Mouse (Mus musculus) myocyte (in vitro differentiated cells): ENCODE results near the gene Gm43518. TPM values are rescaled to one million over a fixed set of nuclear protein-coding genes. Genes with fewer than 3 reads are reported as not detected.

ENCODE experiments used
- H3K27me3 ChIP-seq: one replicate; pipeline ENCODE4 v1.6.1; 2011; ENCODE audit not compliant: control insufficient read depth, insufficient read depth, insufficient read length
- H3K36me3 ChIP-seq: one replicate; pipeline ENCODE4 v1.6.1; 2011; ENCODE audit not compliant: control insufficient read depth, insufficient read depth
- H3K4me2 ChIP-seq: one replicate; pipeline ENCODE4 v1.6.1; 2011; ENCODE audit warnings: low read depth, control low read depth
- H3K4me3 ChIP-seq: one replicate; pipeline ENCODE4 v1.5.1; 2011; ENCODE audit warnings: mild to moderate bottlenecking, control low read depth, moderate library complexity
- H3K79me2 ChIP-seq: one replicate; pipeline ENCODE4 v1.6.1; 2011; ENCODE audit not compliant: control insufficient read depth, insufficient read depth
- H3ac ChIP-seq: one replicate; pipeline ENCODE4 v1.6.1; 2011; ENCODE audit not compliant: control insufficient read depth, insufficient read length
- CEBPB ChIP-seq: IDR thresholded peaks from 2 replicates; pipeline ENCODE4 v1.6.1; 2011; ENCODE audit warnings: mild to moderate bottlenecking, moderate library complexity; ENCODE audit not compliant: poor library complexity, insufficient read depth, severe bottlenecking
- E2F4 ChIP-seq: IDR thresholded peaks from one replicate; pipeline ENCODE4 v1.6.1; 2011; ENCODE audit warnings: mild to moderate bottlenecking, control low read depth, moderate library complexity; ENCODE audit not compliant: insufficient read depth
- MAX ChIP-seq: IDR thresholded peaks from one replicate; pipeline ENCODE4 v1.6.1; 2011; ENCODE audit warnings: low read depth, mild to moderate bottlenecking, control low read depth
- MYOD1 ChIP-seq, 3 experiments: IDR thresholded peaks; one replicate each; pipeline ENCODE4 v1.6.1; 2011; ENCODE audit warnings: control low read depth in 2 of 3, low read depth in 2 of 3, mild to moderate bottlenecking in 2 of 3, moderate library complexity in 1 of 3; ENCODE audit not compliant: insufficient read length in 2 of 3, control insufficient read depth in 1 of 3
- MYOG ChIP-seq, 3 experiments: IDR thresholded peaks; one replicate each; pipeline ENCODE4 v1.6.1; 2011; ENCODE audit warnings: control low read depth in 2 of 3, low read depth in 2 of 3, mild to moderate bottlenecking in 2 of 3; ENCODE audit not compliant: insufficient read length in 2 of 3, control insufficient read depth in 1 of 3, insufficient read depth in 1 of 3
- POLR2A ChIP-seq: IDR thresholded peaks from one replicate; pipeline ENCODE4 v1.6.1; 2011; ENCODE audit warnings: low read depth, mild to moderate bottlenecking, control low read depth, moderate library complexity; ENCODE audit not compliant: insufficient read length
- POLR2AphosphoS2 ChIP-seq: IDR thresholded peaks from one replicate; pipeline ENCODE4 v1.6.1; 2011; ENCODE audit warnings: low read depth, control low read depth; ENCODE audit not compliant: insufficient read length
- REST ChIP-seq: IDR thresholded peaks from one replicate; pipeline ENCODE4 v1.6.1; 2011; ENCODE audit warnings: mild to moderate bottlenecking, control low read depth, moderate library complexity; ENCODE audit not compliant: insufficient read depth, insufficient read length
- SRF ChIP-seq: IDR thresholded peaks from one replicate; pipeline ENCODE4 v1.6.1; 2011; ENCODE audit warnings: low read depth; ENCODE audit not compliant: control insufficient read depth, insufficient read length
- TCF12 ChIP-seq: IDR thresholded peaks from one replicate; pipeline ENCODE4 v1.6.1; 2011; ENCODE audit warnings: mild to moderate bottlenecking, control low read depth; ENCODE audit not compliant: poor library complexity, insufficient read depth, severe bottlenecking
- TCF3 ChIP-seq: IDR thresholded peaks from one replicate; pipeline ENCODE4 v1.6.1; 2011; ENCODE audit warnings: low read depth, control low read depth; ENCODE audit not compliant: insufficient read length
- USF1 ChIP-seq: IDR thresholded peaks from one replicate; pipeline ENCODE4 v1.6.1; 2011; ENCODE audit warnings: low read depth, mild to moderate bottlenecking, control low read depth, moderate library complexity
- polyA plus RNA-seq: library from polyadenylated mRNA; unstranded; fragments of >200 nt; fragmentation: generic; extraction: Trizol; gene quantifications from one replicate; pipeline ENCODE4 v1.2.1, GENCODE M21; 2012; ENCODE audit warnings: missing spikeins

The Gm43518 gene
- polyA plus RNA-seq, 1 experiment, result not detected

DNA sequence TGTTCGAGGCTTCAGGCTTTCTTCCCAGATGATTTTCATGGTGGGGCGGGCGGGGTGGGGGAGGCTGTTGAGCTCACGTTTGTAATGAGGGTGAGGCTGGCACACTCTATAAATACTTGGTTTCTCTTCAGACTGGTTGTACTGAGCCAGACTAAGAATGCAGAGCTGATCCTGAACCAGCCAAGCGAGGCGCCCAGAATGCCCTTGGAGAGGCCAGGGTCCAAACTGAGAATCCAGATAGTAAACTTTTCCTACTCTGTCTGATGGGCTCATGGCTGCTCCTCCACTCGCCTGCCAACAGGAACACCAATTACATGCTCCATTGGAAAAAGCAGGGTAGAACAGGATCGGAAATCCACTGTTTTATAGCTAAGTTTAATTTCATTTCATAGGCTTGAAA, 42.0 kb downstream of the Gm43518 start:
- no peak overlapping the region for H3K4me2 ChIP-seq
- no peaks in the 10 kb centered on the region for H3K27me3 ChIP-seq
- no peak overlapping the region for H3K4me3 ChIP-seq
- no peak for TF ChIP-seq POLR2A
- TF ChIP-seq USF1, result no peak
- TF ChIP-seq CEBPB, result no peak
- TF ChIP-seq TCF3, result no peak
- no peak for TF ChIP-seq TCF12
- no peak for TF ChIP-seq REST
- TF ChIP-seq MYOG (IDR thresholded peaks at IDR 0.05; ENCODE audit: control insufficient read depth in 1 of 3, insufficient read depth in 1 of 3, insufficient read length in 2 of 3, low read depth in 2 of 3), result no peak
- TF ChIP-seq E2F4, result no peak
- TF ChIP-seq MAX, result no peak
- H3K79me2 ChIP-seq, result no peaks in the 10 kb centered on the region
- H3K36me3 ChIP-seq, result no peaks in the 10 kb centered on the region
- H3ac ChIP-seq, result no peak overlapping the region

DNA sequence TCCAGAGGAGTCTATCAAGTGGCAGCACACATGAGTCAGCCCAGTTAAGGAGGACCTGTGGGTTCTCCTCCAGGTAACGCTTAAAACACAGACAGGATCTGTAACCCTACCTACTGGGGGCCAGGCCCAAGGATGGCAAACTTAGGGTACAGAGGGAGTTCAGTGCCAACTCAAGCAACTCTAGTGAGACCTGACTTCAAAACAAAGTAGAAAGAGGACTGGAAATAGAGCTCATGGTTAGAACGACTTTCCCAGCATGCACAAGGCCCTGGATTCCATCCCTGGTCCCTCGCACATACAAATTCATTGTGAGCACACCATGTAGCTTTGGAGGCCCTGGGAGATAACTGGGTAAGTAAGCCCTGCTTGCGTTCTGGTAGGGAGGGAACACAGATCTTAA, 43.4 kb downstream of the Gm43518 start:
- H3ac ChIP-seq, result no peak overlapping the region
- H3K36me3 ChIP-seq, result no peaks in the 10 kb centered on the region
- no peak overlapping the region for H3K4me3 ChIP-seq
- TF ChIP-seq MYOG (IDR thresholded peaks at IDR 0.05; ENCODE audit: control insufficient read depth in 1 of 3, insufficient read depth in 1 of 3, insufficient read length in 2 of 3, low read depth in 2 of 3), result no peak
- TF ChIP-seq E2F4, result no peak
- TF ChIP-seq MAX, result no peak
- TF ChIP-seq POLR2AphosphoS2, result no peak
- TF ChIP-seq TCF3, result no peak
- no peak for TF ChIP-seq MYOD1 (IDR thresholded peaks at IDR 0.05; ENCODE audit: control insufficient read depth in 1 of 3, insufficient read length in 2 of 3, low read depth in 2 of 3)
- TF ChIP-seq REST, result no peak
- no peak for TF ChIP-seq CEBPB
- TF ChIP-seq POLR2A, result no peak
- no peak for TF ChIP-seq USF1
- no peak for TF ChIP-seq SRF
- no peak overlapping the region for H3K4me2 ChIP-seq
- no peaks in the 10 kb centered on the region for H3K27me3 ChIP-seq
- no peaks in the 10 kb centered on the region for H3K79me2 ChIP-seq

DNA sequence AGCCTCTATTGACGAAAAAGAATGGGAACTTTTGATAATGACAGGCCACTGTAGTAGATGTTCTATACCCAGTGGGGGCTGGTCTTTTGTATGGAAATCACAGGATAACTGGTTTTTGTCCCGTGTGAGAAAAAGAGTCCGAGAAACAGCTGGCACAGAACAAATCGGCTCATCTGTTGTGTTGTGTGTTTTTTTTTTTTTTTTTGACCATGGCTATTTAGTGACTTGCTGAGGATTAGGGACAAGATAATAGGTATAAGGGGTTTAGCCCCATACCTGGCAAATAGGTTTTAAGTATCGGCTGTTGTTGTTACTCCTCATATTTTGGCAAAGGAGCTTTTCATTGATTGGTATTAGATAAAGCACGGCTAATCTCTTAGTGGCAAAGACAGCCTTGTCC, 45.2 kb downstream of the Gm43518 start:
- Histone ChIP-seq H3K36me3 (no peaks in the 10 kb centered on the region), H3K4me3 (no peak overlapping the region), H3K79me2 (peaks cover 6% of the 10 kb centered on the region), H3K4me2 (no peak overlapping the region), H3K27me3 (no peaks in the 10 kb centered on the region), H3ac (no peak overlapping the region)
- TF ChIP-seq SRF, result no peak
- no peak for TF ChIP-seq POLR2A
- TF ChIP-seq TCF12, result no peak
- no peak for TF ChIP-seq USF1
- TF ChIP-seq MYOD1 (IDR thresholded peaks at IDR 0.05; ENCODE audit: control insufficient read depth in 1 of 3, insufficient read length in 2 of 3, low read depth in 2 of 3), result no peak
- no peak for TF ChIP-seq TCF3
- no peak for TF ChIP-seq CEBPB
- no peak for TF ChIP-seq REST
- TF ChIP-seq MYOG (IDR thresholded peaks at IDR 0.05; ENCODE audit: control insufficient read depth in 1 of 3, insufficient read depth in 1 of 3, insufficient read length in 2 of 3, low read depth in 2 of 3), result no peak

DNA sequence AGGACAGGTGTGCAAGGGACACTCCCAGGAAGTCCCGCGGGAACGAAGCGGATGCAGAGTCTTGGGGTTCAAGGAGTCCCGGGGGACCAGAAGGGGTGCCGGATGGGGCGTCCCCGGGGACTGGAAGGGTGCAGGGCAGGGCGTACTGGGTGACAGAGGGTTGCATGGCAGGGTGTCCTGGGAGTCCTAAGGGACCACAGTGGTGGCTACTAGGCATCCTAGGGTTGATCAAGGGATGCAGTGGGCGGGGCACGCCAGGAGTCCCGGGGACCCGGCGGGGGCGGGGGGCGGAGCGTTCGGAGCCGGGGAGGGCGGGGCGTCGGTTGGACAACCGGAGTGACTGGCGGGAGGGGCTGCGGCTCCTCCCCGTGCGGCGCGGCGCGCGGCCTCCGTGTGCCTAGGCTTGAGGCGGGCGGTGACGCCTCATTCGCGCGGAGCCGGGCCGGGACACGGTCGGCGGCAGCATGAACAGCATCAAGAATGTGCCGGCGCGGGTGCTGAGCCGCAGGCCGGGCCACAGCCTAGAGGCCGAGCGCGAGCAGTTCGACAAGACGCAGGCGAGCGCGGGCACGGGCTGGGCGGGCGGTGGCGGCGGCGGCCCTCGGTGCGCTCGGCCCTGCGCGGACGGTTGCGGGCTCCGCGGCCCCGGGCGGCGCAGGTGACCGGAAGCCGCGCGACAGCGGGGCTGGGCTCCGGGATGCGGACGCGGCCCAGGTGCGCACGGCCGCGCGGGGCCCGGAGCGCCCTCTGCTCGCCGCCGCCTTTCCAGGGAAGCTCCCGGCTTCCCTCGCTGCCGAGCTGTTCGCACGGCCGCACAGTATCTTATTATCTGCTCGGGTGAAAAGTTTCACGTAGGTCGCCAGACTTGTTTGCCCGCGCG, 46.3 kb downstream of the Gm43518 start, which contains the start of gene Hip1r:
Hip1r (plus strand) TSS at position 330 of the 880 bp plus-strand sequence.
- Histone ChIP-seq H3K79me2 (peaks cover 6% of the 10 kb centered on the region), H3K4me2 (peak within 1 kb of the TSS; percentile 92), H3ac (peak within 1 kb of the TSS; percentile 34), H3K36me3 (no peaks in the 10 kb centered on the region), H3K27me3 (no peaks in the 10 kb centered on the region), H3K4me3 (peak within 1 kb of the TSS; percentile 30)
- TF ChIP-seq TCF12 (no peak), POLR2AphosphoS2 (no peak), SRF (no peak), POLR2A (peak; percentile 93), MYOD1 (IDR thresholded peaks at IDR 0.05; ENCODE audit: control insufficient read depth in 1 of 3, insufficient read length in 2 of 3, low read depth in 2 of 3) (peak in 1 of 3 experiments; percentile 28)

DNA sequence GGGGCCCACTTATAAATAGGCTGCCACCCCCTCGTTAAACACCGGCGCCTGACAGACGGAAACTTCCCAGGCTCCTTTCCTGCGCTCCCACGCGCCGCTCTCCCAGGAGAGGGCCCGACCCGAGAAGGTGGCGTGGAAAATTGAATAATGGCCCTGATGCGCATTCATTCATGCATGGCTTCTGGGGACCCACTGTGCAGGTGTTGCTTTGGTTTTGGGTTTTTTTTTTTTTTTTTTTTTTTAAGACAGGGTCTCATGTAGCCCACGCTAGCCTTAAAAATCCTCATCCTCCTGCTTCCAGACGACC, 46.9 kb downstream of the Gm43518 start:
- Histone ChIP-seq H3K79me2 (peaks cover 6% of the 10 kb centered on the region), H3K27me3 (no peaks in the 10 kb centered on the region), H3ac (peak overlapping the region; percentile 34), H3K4me2 (peak overlapping the region; percentile 92), H3K36me3 (no peaks in the 10 kb centered on the region), H3K4me3 (peak overlapping the region; percentile 30)
- no peak for TF ChIP-seq CEBPB
- TF ChIP-seq MYOD1 (IDR thresholded peaks at IDR 0.05; ENCODE audit: control insufficient read depth in 1 of 3, insufficient read length in 2 of 3, low read depth in 2 of 3), result no peak
- TF ChIP-seq SRF, result no peak
- no peak for TF ChIP-seq POLR2A
- no peak for TF ChIP-seq REST
- TF ChIP-seq E2F4, result no peak
- no peak for TF ChIP-seq MYOG (IDR thresholded peaks at IDR 0.05; ENCODE audit: control insufficient read depth in 1 of 3, insufficient read depth in 1 of 3, insufficient read length in 2 of 3, low read depth in 2 of 3)
- TF ChIP-seq TCF3, result no peak
- TF ChIP-seq TCF12, result no peak
- no peak for TF ChIP-seq USF1
- no peak for TF ChIP-seq MAX
- no peak for TF ChIP-seq POLR2AphosphoS2
